Mouse (Mus musculus): ENCODE data around the gene Hoxc9. TPM values are rescaled to one million over a fixed set of nuclear protein-coding genes. Genes with fewer than 3 reads are reported as not detected.

Hoxc9 gene
- total RNA-seq, 2 experiments from 2014 or later, result not detected

DNA sequence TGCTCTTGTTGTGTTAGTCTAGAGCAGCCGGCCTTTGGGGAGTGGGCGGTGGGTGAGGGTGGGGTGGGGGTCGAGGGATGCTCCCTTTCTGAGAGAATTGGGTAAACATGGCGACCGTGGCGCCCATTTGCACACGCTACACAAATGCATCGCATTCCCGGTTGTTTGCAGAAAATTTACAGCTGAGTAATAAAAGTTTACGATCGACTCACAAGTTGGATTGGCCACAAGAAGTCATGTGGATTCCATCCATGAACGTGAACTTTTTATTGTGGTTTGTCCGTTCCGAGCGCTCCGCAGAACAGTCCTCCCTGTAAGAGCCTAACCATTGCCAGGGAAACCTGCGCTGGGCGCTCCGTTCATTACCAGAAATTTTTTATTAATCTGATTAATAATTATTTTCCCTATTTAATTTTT is 21.7 kb downstream of the Hoxc9 start, which contains the start of gene Hoxc6:
Gene Hoxc6, plus strand, starts transcription at position 319 of the 417 bp plus-strand sequence.
- DNase-seq (ENCODE audit: extremely low spot score in 1 of 2, low spot score in 1 of 2), result no peak

GRCm38 (mm10) chr15:102998608-102999182 is 22.5 kb downstream of the Hoxc9 start:
- no peak for DNase-seq (ENCODE audit: extremely low spot score in 1 of 2, low spot score in 1 of 2)

DNA sequence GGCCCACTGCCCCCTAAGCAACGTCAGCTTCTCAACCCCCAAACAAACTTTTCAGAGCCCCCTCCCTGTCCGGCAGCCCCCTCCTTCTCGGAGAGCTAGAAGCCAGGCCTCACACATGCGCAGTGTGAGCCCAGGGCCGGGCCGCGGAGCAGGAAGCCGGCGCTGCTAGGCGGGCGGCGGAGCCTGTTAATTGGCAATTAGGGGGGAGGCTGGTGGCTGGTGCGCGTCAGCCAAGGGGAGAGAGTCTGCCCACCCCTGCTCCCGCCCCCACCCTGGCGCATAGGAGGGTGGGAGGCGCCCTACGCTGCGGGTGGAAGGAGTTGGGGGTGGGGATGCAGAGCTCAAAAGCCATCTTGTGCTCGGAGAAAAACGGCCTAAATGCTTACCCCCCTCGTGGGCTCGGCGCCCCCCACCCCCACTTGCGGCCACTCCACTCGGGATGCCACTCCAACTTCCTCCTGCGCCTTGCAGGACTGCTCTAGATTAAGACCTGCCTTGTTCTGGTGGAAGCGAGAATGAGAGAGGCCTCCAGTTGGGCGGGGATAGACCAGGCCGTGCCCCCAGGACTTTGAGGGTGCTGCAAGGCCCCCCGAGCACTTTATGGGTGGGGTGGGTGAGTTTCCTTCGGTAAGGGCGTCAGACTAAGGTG is 23.1 kb downstream of the Hoxc9 start:
- no peak for DNase-seq (ENCODE audit: extremely low spot score in 1 of 2, low spot score in 1 of 2)

DNA sequence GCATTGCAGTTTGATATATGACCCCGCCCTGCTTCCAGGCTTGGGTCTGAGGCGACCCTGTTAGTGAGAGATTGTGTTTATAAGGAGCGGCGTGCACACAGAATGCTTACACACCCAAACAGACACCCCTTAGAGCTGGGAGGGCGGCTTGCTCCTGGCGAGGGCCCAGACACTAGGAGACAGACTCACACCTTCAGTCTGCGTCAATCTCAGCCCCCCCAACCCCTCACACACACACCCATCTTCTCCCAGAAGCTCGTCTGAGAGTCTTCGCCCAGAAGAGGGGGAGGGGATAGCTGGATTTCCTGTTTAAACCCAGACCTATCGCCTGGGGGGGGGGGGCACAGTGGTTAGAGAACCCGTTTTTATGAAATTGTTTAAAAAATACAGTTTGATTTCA is 23.7 kb downstream of the Hoxc9 start:
- no peak for DNase-seq (ENCODE audit: extremely low spot score in 1 of 2, low spot score in 1 of 2)

- no peak for DNase-seq (ENCODE audit: extremely low spot score in 1 of 2, low spot score in 1 of 2)
These were observed 24.3 kb downstream of the Hoxc9 start for GRCm38 (mm10) chr15:103000501-103000901.

- DNase-seq (ENCODE audit: extremely low spot score in 1 of 2, low spot score in 1 of 2), result no peak
These were observed 25.1 kb downstream of the Hoxc9 start for GRCm38 (mm10) chr15:103001370-103001769.

GRCm38 (mm10) chr15:103002156-103002555 is 25.9 kb downstream of the Hoxc9 start:
- no peak for DNase-seq (ENCODE audit: extremely low spot score in 1 of 2, low spot score in 1 of 2)

- no peak for DNase-seq (ENCODE audit: extremely low spot score in 1 of 2, low spot score in 1 of 2)
These were observed 26.7 kb downstream of the Hoxc9 start for GRCm38 (mm10) chr15:103002821-103003448.

GRCm38 (mm10) chr15:103005308-103005707 is 29.1 kb downstream of the Hoxc9 start:
- no peak for DNase-seq (ENCODE audit: extremely low spot score in 1 of 2, low spot score in 1 of 2)

- no peak for DNase-seq (ENCODE audit: extremely low spot score in 1 of 2, low spot score in 1 of 2)
These were observed 29.6 kb downstream of the Hoxc9 start for GRCm38 (mm10) chr15:103005797-103006196.

GRCm38 (mm10) chr15:103006326-103006725 is 30.1 kb downstream of the Hoxc9 start:
- DNase-seq (ENCODE audit: extremely low spot score in 1 of 2, low spot score in 1 of 2), result no peak

GRCm38 (mm10) chr15:103009265-103010111 is 33.2 kb downstream of the Hoxc9 start:
- no peak for DNase-seq (ENCODE audit: extremely low spot score in 1 of 2, low spot score in 1 of 2)

- DNase-seq (ENCODE audit: extremely low spot score in 1 of 2, low spot score in 1 of 2), result no peak
These were observed 34.0 kb downstream of the Hoxc9 start for GRCm38 (mm10) chr15:103010112-103010846.

- DNase-seq (ENCODE audit: extremely low spot score in 1 of 2, low spot score in 1 of 2), result no peak
These were observed 34.8 kb downstream of the Hoxc9 start for GRCm38 (mm10) chr15:103010847-103011555.

DNA sequence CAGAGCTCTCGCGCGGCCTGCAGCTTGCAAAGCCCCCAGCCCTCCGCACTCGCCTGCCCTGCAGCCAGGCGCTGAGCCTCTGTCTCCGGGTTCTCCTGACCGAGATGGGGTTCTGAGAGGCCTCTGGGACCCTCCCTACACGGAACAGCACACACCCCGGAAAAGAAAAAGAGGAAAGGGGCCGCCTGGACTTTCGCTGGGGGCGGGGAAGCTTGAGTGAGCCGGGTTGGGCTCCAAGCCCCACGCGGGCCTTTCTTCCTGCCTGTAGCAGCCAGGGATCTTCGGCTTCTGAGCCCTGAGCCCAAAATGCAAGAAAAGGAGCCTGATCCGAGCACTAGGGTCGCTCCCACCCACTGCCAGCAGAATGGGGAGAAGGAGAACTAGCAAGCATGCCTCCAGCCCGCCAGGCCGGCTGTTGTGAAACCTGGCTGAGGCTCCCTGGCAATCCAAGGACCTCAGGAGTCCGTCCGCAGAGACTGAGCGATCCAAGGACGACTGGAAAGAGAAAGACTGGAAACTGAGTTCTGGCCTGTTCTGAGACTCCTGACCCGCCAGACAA is 35.8 kb downstream of the Hoxc9 start:
- no peak for DNase-seq (ENCODE audit: extremely low spot score in 1 of 2, low spot score in 1 of 2)

DNA sequence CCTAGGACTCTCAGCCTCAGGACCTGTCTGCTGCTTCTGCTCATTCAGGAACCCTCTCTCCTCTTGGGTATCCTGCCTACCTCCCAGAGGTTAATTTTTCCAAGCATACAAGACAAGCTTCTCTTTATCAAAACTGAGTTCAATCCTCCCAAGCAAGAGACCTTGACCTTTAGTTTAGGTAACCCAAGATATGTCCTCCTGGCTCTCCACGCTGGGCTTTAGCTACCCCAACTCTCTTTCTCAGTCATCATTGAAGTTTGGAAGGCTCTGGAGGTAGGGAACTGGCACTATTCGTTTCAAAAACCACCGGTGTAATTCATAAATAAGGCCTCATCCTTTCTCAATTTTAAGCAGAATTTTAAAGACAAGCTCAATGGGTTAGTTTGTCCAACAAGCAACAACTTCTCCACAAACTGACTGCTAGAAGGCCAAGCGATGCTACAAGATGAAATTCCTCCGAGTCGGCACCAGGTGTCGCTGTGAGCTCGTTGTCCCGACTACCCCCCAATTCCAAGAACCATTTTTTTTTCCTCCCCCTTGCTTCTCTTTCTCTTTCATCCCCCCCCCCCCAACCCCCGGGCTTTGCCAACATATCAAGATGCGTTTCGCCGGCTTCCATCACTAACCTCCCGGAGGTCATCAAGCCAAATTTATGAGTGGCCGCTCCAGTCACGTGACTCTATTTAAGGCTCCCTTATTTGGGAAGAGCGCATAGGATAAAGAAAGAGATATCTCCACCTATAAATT is 37.2 kb downstream of the Hoxc9 start:
- peak in 1 of 2 experiments; percentile 57 for DNase-seq (ENCODE audit: extremely low spot score in 1 of 2, low spot score in 1 of 2)

- no peak for DNase-seq (ENCODE audit: extremely low spot score in 1 of 2, low spot score in 1 of 2)
These were observed 38.1 kb downstream of the Hoxc9 start for GRCm38 (mm10) chr15:103014166-103015008.

DNA sequence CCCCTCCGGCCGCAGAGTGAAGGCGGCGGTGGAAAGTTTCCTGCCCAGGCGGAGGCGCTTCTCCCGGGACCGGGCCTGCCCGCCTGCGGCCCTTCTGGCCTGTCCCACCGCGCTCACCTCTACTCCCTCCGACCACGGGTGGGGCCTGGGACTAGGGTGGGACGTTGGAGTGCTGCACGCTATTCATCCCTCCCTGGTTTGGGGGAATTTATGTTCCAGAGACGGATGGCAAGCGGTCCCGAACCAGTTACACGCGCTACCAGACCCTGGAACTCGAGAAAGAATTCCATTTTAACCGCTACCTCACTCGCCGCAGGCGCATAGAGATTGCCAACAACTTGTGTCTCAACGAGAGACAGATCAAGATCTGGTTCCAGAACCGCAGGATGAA is 38.8 kb downstream of the Hoxc9 start:
- no peak for DNase-seq (ENCODE audit: extremely low spot score in 1 of 2, low spot score in 1 of 2)
